Mouse (Mus musculus) heart, embryonic 13.5 days (tissue): ENCODE results near the gene Galntl6. TPM values are rescaled to one million over a fixed set of nuclear protein-coding genes. Genes with fewer than 3 reads are reported as not detected.

Experiments
- ATAC-seq: fragments of 200-750 bp; cut with Nextera tagmentation; 2 replicates; pipeline ENCODE4 v1.8.0; 2017; ENCODE audit warnings: moderate TSS enrichment; ENCODE audit not compliant: insufficient number of reproducible peaks, low FRiP score, low TSS enrichment; ENCODE audit errors: extremely low read depth
- H3K27ac ChIP-seq: fragments of 300-500 bp; sonication (generic); replicated peaks from 2 replicates; pipeline ENCODE4 v1.5.1; 2015; ENCODE audit warnings: moderate library complexity, mild to moderate bottlenecking, inconsistent platforms
- H3K27me3 ChIP-seq: fragments of 300-500 bp; sonication (generic); replicated peaks from 2 replicates; pipeline ENCODE4 v1.6.1; 2015; ENCODE audit warnings: mild to moderate bottlenecking, inconsistent platforms
- H3K36me3 ChIP-seq: fragments of 300-500 bp; sonication (generic); 2 replicates; pipeline ENCODE4 v1.6.1; 2015; ENCODE audit warnings: mild to moderate bottlenecking, inconsistent platforms
- H3K4me1 ChIP-seq: fragments of 300-500 bp; sonication (generic); 2 replicates; pipeline ENCODE4 v1.6.1; 2015; ENCODE audit warnings: inconsistent platforms
- H3K4me2 ChIP-seq: fragments of 300-500 bp; sonication (generic); 2 replicates; pipeline ENCODE4 v1.6.1; 2015; ENCODE audit warnings: inconsistent platforms, mild to moderate bottlenecking, moderate library complexity
- H3K4me3 ChIP-seq: fragments of 300-500 bp; sonication (generic); 2 replicates; pipeline ENCODE4 v1.5.1; 2015; ENCODE audit warnings: moderate library complexity, mild to moderate bottlenecking, inconsistent platforms
- H3K9ac ChIP-seq: fragments of 300-500 bp; sonication (generic); 2 replicates; pipeline ENCODE4 v1.6.1; 2015; ENCODE audit warnings: inconsistent platforms, mild to moderate bottlenecking, moderate library complexity
- H3K9me3 ChIP-seq: fragments of 300-500 bp; sonication (generic); 2 replicates; pipeline ENCODE4 v1.6.1; 2016; ENCODE audit warnings: inconsistent platforms
- WGBS: fragments of 180-500 bp; shearing (Covaris S2); methylation state at CpG from one replicate; pipeline ENCODE4 v1.1.7; 2015; ENCODE audit warnings: mixed read lengths; 5-methylcytosine and 5-hydroxymethylcytosine counted together
- polyA plus RNA-seq: library from polyadenylated mRNA; unstranded; fragments of >200 nt; fragmentation: Nextera tagmentation; extraction: Ambion mirVana; gene quantifications from 2 replicates; pipeline ENCODE4 v1.2.1, GENCODE M21; 2015

The Galntl6 gene
- polyA plus RNA-seq, 1 experiment from 2014 or later: 0.35 TPM

GRCm38 (mm10) chr8:57731666-57732065 lies 1180.8 kb downstream of the Galntl6 start:
- H3K27ac ChIP-seq: no peak overlapping the region
- no peaks in the 10 kb centered on the region for H3K27me3 ChIP-seq
- no peak for ATAC-seq
- WGBS: 67% methylated on average over 8 of the region's 8 CpGs
- no peaks in the 10 kb centered on the region for H3K4me1 ChIP-seq
- H3K9me3 ChIP-seq: no peaks in the 10 kb centered on the region
- H3K9ac ChIP-seq: no peak overlapping the region
- H3K4me2 ChIP-seq: no peak overlapping the region
- H3K4me3 ChIP-seq: no peak overlapping the region
- H3K36me3 ChIP-seq: no peaks in the 10 kb centered on the region

- H3K27ac ChIP-seq: no peak overlapping the region
- no peaks in the 10 kb centered on the region for H3K27me3 ChIP-seq
- H3K4me2 ChIP-seq: no peak overlapping the region
- 0 out of 2 replicates have a peak, but pooled peaks cover 4% of the 10 kb centered on the region for H3K4me1 ChIP-seq
- H3K4me3 ChIP-seq: no peak overlapping the region
- no peaks in the 10 kb centered on the region for H3K36me3 ChIP-seq
- 57% methylated on average over 2 of the region's 2 CpGs for WGBS
- H3K9me3 ChIP-seq: no peaks in the 10 kb centered on the region
- no peak for ATAC-seq
- H3K9ac ChIP-seq: no peak overlapping the region
These were observed 1184.2 kb downstream of the Galntl6 start for GRCm38 (mm10) chr8:57728276-57728675.

GRCm38 (mm10) chr8:57724843-57725627 lies 1187.4 kb downstream of the Galntl6 start:
- no peak overlapping the region for H3K27ac ChIP-seq
- H3K9me3 ChIP-seq: no peaks in the 10 kb centered on the region
- 65% methylated on average over 13 of the region's 13 CpGs for WGBS
- no peak for ATAC-seq
- no peaks in the 10 kb centered on the region for H3K27me3 ChIP-seq
- H3K9ac ChIP-seq: no peak overlapping the region
- no peak overlapping the region for H3K4me3 ChIP-seq
- H3K4me2 ChIP-seq: no peak overlapping the region
- no peaks in the 10 kb centered on the region for H3K36me3 ChIP-seq
- 0 out of 2 replicates have a peak, but pooled peaks cover 4% of the 10 kb centered on the region for H3K4me1 ChIP-seq

Other genes with a start within 250 kb of the Galntl6 start
- 0.09 TPM in 1 of 2 replicates, not detected in the other for gene BC030500, start 885 bp downstream of the Galntl6 start, polyA plus RNA-seq